Mouse (Mus musculus) heart, embryonic 12.5 days (tissue): ENCODE results near the gene Hoxc8. TPM values are rescaled to one million over a fixed set of nuclear protein-coding genes. Genes with fewer than 3 reads are reported as not detected.

Source experiments
- ATAC-seq: fragments of 200-750 bp; cut with Nextera tagmentation; 2 replicates; pipeline ENCODE4 v1.8.0; 2017; ENCODE audit warnings: moderate TSS enrichment, moderate library complexity; ENCODE audit not compliant: insufficient number of reproducible peaks, low FRiP score
- H3K27ac ChIP-seq: fragments of 300-500 bp; sonication (generic); 2 replicates; pipeline ENCODE4 v1.5.1; 2016; ENCODE audit warnings: mild to moderate bottlenecking, moderate library complexity; ENCODE audit not compliant: poor library complexity, severe bottlenecking
- H3K27me3 ChIP-seq: fragments of 300-500 bp; sonication (generic); replicated peaks from 2 replicates; pipeline ENCODE4 v1.6.1; 2016; ENCODE audit warnings: mild to moderate bottlenecking, moderate library complexity
- H3K36me3 ChIP-seq: fragments of 300-500 bp; sonication (generic); 2 replicates; pipeline ENCODE4 v1.6.1; 2016; ENCODE audit warnings: mild to moderate bottlenecking, moderate library complexity
- H3K4me1 ChIP-seq: fragments of 300-500 bp; sonication (generic); replicated peaks from 2 replicates; pipeline ENCODE4 v1.6.1; 2016; ENCODE audit warnings: mild to moderate bottlenecking
- H3K4me2 ChIP-seq: fragments of 300-500 bp; sonication (generic); 2 replicates; pipeline ENCODE4 v1.6.1; 2016; ENCODE audit warnings: mild to moderate bottlenecking, moderate library complexity
- H3K4me3 ChIP-seq: fragments of 300-500 bp; sonication (generic); 2 replicates; pipeline ENCODE4 v1.5.1; 2016; ENCODE audit warnings: mild to moderate bottlenecking
- H3K9ac ChIP-seq: fragments of 300-500 bp; sonication (generic); 2 replicates; pipeline ENCODE4 v1.6.1; 2016; ENCODE audit warnings: mild to moderate bottlenecking, moderate library complexity
- H3K9me3 ChIP-seq: fragments of 300-500 bp; sonication (generic); replicated peaks from 2 replicates; pipeline ENCODE4 v1.6.1; 2016; ENCODE audit warnings: mild to moderate bottlenecking, moderate library complexity
- WGBS: fragments of 180-500 bp; shearing (Covaris S2); methylation state at CpG from one replicate; pipeline ENCODE4 v1.1.7; 2016; 5-methylcytosine and 5-hydroxymethylcytosine counted together
- polyA plus RNA-seq: library from polyadenylated mRNA; unstranded; fragments of >200 nt; fragmentation: Nextera tagmentation; extraction: Ambion mirVana; gene quantifications from 2 replicates; pipeline ENCODE4 v1.2.1, GENCODE M21; 2016

Hoxc8 gene
- polyA plus RNA-seq, 1 experiment from 2014 or later = 0.11 TPM

DNA sequence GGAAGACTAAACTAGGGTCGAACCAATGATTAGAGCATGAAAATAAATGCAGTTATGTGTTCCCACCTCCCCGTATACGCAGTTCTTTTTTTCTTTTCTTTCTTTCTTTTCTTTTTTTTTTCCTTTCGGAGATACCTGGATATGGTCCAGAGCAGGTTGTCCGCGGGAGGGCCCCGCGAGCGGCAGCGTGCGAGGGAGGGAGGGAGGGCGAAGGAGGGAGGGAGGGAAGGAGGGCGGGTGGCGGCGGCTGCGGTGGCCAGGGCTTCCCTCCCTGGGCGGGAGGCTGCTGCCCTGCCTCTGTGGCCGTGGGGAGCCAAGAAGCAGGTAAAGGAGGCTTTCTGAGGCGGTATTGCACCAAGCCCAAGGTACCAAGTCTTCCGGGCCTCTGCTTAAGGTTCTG is 14.2 kb upstream of the Hoxc8 start, which contains the start of gene Hoxc9:
Hoxc9 (plus strand) TSS at position 269 of the 400 bp plus-strand sequence.
- H3K27ac ChIP-seq = no peak within 1 kb of the TSS
- peaks cover 6% of the 10 kb centered on the region; the same call in 1 of the 2 replicates for H3K4me1 ChIP-seq
- no peaks in the 10 kb centered on the region for H3K9me3 ChIP-seq
- H3K36me3 ChIP-seq = no peaks in the 10 kb centered on the region
- 1% methylated on average over 18 of the region's 20 CpGs for WGBS
- peaks cover 96% of the 10 kb centered on the region for H3K27me3 ChIP-seq
- H3K4me2 ChIP-seq = peak within 1 kb of the TSS; percentile 50
- no peak for ATAC-seq
- H3K4me3 ChIP-seq = peak within 1 kb of the TSS; percentile 33
- no peak within 1 kb of the TSS for H3K9ac ChIP-seq

DNA sequence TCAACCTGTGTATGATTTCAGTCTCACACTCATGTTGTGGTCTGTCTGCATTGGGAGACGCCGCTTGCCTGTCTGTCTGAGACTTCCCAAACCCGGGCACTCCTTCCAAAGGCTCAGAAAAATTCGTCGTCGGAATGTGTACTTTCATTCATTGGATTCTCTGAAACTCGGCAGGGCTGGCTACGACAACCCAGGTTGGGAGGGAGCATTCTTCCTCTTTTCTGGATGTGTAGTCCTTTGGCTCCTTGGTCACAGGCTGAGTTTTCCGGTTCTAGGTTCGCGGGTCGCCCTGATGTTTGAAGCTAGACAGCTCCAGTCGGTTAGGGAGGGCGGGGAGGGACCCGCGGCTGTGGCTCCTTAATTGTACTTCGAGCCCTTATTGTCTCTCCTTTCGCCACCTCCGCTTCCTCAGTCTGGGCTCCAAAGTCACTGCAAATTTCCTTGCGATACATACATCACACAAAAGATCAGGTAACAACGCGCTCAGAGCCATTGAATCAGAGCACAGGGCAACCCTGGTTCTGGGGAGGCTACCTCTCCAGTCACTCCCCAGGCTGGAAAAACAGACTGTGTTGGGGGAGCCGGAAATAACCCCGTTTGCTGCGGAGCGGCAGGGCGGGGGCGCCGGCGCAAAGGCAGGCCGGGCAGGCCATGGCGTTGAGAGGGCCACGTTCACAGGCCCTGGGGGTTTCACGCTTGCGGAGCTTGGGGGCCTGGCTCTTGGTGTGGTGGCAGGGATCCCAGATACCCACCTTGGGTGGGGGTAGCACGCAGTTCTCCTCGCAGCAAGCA is 13.6 kb upstream of the Hoxc8 start:
- no peak overlapping the region for H3K9ac ChIP-seq
- H3K36me3 ChIP-seq = no peaks in the 10 kb centered on the region
- peaks cover 98% of the 10 kb centered on the region for H3K27me3 ChIP-seq
- peak overlapping the region; percentile 50 for H3K4me2 ChIP-seq
- no peaks in the 10 kb centered on the region for H3K9me3 ChIP-seq
- H3K27ac ChIP-seq = no peak overlapping the region
- no peak for ATAC-seq
- peak overlapping the region; percentile 33 for H3K4me3 ChIP-seq
- peaks cover 12% of the 10 kb centered on the region for H3K4me1 ChIP-seq
- WGBS = under 1% methylated on average over 37 of the region's 37 CpGs

DNA sequence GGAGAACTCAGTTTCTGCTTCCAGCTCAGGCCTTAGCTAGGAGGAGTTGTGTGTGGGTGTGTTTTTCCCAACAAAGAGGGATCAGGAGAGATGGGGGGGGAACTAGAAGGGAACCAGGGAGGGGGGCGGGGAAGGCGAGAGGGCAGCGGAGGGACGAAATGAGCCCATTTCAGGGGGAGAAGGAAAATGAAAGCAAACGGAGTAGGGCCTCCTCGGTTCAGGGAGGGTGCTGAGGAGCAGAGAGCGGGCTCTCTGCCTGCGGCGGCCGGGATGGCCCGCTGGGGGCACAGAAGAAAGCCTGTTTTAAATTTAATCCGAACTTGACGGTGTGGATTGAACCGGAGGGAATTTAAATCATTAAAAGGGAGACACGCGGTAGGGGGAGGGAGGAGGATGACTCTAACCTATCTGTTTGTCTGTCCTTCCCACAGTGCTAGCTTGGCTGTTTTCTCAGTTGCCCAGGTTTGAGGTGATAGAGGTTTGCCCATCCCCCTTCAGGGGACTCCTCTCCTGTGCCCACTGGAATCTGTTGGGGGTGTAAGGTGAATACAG is 12.9 kb upstream of the Hoxc8 start:
- Histone ChIP-seq H3K36me3 (no peaks in the 10 kb centered on the region), H3K27ac (no peak overlapping the region), H3K4me3 (peak overlapping the region; percentile 33), H3K9ac (no peak overlapping the region), H3K4me1 (peaks cover 15% of the 10 kb centered on the region), H3K27me3 (peaks cover 98% of the 10 kb centered on the region), H3K9me3 (no peaks in the 10 kb centered on the region), H3K4me2 (peak overlapping the region; percentile 50)
- no peak for ATAC-seq
- WGBS = 3% methylated on average over 16 of the region's 16 CpGs

DNA sequence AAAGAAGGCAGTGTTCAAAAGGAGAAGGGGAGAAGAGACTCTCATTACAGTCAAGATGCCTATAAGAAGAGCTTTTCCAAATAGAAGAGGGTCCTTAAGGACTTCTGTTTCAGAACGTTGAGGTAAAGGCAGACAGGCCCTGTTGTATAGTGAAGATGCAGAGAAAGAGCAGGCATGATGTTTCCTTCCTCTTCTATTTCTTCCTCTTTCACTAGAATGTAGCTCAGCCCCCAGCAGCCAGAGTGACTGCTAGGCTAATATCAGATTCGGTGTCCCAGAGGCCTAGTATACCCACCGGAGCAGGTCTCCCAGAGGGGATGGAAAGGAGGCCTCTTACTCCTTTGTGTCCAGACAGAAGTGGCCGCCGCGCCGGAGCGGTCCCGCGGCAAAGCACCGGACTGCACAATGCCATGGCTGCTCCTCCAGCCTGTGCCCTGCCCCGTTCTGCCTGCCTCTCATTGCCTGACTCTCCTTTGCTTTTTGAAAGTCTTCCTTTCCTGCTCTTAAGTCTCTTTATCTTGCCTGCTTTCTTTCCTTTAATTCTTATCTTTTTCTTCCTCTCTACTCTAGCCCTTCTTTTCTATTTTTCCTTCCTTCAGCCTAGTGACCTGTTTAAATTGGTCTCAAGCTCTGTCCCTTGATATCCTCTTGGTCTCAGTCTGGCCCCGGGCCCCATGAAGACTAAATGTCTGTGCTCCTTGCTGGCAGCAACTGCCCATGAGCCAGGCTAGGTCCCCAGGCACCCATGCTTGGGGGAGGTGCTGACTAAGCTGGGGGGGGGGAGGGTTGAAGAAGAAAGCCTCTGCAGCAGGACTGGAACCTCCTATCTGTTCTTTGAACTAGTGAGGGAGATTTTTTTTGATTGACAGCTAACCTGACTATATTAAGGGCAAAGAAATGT is 11.5 kb upstream of the Hoxc8 start:
- H3K9me3 ChIP-seq = no peaks in the 10 kb centered on the region
- H3K4me3 ChIP-seq = no peak overlapping the region
- peaks cover 15% of the 10 kb centered on the region for H3K4me1 ChIP-seq
- no peak overlapping the region for H3K9ac ChIP-seq
- WGBS = 2% methylated on average over 13 of the region's 13 CpGs
- H3K4me2 ChIP-seq = no peak overlapping the region
- no peaks in the 10 kb centered on the region for H3K36me3 ChIP-seq
- H3K27ac ChIP-seq = no peak overlapping the region
- peaks cover 98% of the 10 kb centered on the region for H3K27me3 ChIP-seq
- ATAC-seq = no peak

DNA sequence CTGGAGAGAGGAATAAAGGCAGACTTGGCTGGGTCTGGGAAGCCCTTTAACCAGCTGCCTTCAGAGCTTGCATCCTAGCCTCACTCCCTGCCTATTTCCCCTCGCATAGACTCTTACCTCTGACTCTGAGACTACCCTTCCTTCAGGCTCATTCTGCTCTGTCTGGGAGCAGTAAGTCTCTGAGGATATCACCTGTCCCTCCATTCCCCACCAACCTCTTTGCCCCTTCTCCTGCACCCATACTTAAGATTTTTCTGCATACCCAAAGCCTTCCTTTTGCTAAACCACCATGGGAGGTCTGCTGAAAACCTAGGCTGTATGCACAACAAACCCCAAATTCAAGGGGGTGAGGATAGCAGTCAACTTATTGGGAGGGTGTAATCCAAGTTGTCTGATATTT is 10.5 kb upstream of the Hoxc8 start:
- no peaks in the 10 kb centered on the region for H3K9me3 ChIP-seq
- WGBS = 0% methylated on average over 1 of the region's 1 CpGs
- H3K36me3 ChIP-seq = no peaks in the 10 kb centered on the region
- no peak overlapping the region for H3K4me3 ChIP-seq
- no peak overlapping the region for H3K9ac ChIP-seq
- peaks cover 15% of the 10 kb centered on the region for H3K4me1 ChIP-seq
- no peak for ATAC-seq
- H3K27me3 ChIP-seq = peaks cover 99% of the 10 kb centered on the region
- no peak overlapping the region for H3K27ac ChIP-seq
- no peak overlapping the region for H3K4me2 ChIP-seq

DNA sequence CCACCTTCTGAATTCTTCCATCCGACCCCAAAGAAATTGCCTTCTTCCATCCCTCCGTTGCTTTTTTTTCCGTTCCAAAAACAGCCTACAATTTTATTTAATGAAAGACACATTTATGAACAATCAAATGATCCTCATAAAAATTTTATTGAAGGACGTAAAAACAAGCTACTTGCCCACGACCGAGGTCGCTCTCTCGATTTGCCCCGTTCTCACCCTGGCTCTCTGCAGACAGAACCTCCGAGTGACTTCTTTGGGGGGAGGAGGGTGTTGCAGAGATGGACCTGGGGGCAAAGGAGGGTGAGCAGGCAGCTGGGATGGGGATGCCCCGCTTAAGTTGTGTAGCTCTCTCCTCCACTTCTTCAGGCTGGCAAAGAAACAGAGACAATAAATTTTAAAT is 10.1 kb upstream of the Hoxc8 start:
- no peak overlapping the region for H3K27ac ChIP-seq
- WGBS = 2% methylated on average over 11 of the region's 11 CpGs
- H3K9me3 ChIP-seq = no peaks in the 10 kb centered on the region
- H3K36me3 ChIP-seq = no peaks in the 10 kb centered on the region
- H3K4me3 ChIP-seq = no peak overlapping the region
- H3K4me2 ChIP-seq = no peak overlapping the region
- H3K27me3 ChIP-seq = peaks cover 99% of the 10 kb centered on the region
- H3K4me1 ChIP-seq = peaks cover 15% of the 10 kb centered on the region
- ATAC-seq = no peak
- H3K9ac ChIP-seq = no peak overlapping the region

DNA sequence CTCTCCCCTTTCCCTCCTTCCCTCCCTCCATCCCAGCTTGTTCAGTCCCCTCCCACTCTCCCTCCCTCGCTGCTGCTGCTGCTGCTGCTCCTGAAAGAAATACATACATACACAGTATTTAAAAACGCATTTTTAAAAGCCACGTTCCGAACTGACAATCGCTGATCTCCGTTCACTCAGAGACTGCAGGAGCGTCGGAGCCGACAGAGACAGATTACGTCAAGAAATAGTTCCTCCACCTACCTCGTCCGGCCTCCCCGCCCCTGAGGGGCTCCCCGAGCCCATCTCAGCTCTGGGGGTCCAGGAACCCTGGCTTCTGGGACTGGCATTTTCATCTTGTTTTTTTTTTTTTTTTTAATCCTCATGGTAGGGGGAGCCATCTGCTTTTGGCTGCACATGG is 9.5 kb upstream of the Hoxc8 start:
- H3K9me3 ChIP-seq = no peaks in the 10 kb centered on the region
- H3K4me2 ChIP-seq = peak overlapping the region; percentile 66
- WGBS = under 1% methylated on average over 14 of the region's 14 CpGs
- H3K27ac ChIP-seq = no peak overlapping the region
- no peak for ATAC-seq
- peaks cover 99% of the 10 kb centered on the region for H3K27me3 ChIP-seq
- H3K36me3 ChIP-seq = no peaks in the 10 kb centered on the region
- peaks cover 15% of the 10 kb centered on the region for H3K4me1 ChIP-seq
- H3K9ac ChIP-seq = no peak overlapping the region
- H3K4me3 ChIP-seq = peak overlapping the region; percentile 38

DNA sequence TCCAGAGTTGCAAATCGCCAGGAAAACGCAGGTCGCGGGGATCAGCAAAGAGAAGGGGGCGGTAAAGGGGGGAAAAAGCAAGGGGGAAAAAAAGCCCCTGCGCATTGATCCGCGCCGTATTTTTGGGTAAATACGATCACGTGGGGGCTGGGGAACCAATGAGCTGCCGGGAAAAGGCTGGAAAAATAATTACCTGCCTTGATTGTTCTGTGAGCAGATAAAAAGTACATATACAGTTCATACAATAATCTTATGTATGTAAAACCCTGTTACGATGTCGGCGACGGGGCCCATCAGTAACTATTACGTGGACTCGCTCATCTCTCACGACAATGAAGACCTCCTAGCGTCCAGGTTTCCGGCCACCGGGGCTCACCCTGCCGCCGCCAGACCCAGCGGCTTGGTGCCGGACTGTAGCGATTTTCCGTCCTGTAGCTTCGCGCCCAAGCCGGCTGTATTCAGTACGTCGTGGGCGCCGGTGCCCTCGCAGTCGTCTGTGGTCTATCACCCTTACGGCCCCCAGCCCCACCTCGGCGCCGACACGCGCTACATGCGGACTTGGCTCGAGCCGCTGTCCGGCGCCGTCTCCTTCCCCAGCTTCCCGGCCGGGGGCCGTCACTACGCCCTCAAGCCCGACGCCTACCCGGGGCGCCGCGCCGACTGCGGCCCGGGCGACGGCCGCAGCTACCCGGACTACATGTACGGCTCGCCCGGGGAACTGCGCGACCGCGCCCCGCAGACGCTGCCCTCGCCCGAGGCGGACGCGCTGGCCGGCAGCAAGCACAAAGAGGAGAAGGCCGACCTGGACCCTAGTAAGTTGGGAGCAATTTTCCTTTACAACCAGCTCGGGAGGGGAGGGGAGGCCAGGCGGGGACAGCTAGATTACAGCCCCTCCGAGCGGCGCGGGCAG is 8.8 kb upstream of the Hoxc8 start:
- 0 out of 2 replicates have a peak, but pooled peaks have one; percentile 18 for ATAC-seq
- Histone ChIP-seq H3K27me3 (peaks cover 99% of the 10 kb centered on the region), H3K4me2 (peak overlapping the region; percentile 66), H3K36me3 (no peaks in the 10 kb centered on the region), H3K9me3 (no peaks in the 10 kb centered on the region), H3K4me3 (peak overlapping the region; percentile 38), H3K4me1 (peaks cover 15% of the 10 kb centered on the region), H3K27ac (no peak overlapping the region), H3K9ac (no peak overlapping the region)
- under 1% methylated on average over 88 of the region's 88 CpGs for WGBS

DNA sequence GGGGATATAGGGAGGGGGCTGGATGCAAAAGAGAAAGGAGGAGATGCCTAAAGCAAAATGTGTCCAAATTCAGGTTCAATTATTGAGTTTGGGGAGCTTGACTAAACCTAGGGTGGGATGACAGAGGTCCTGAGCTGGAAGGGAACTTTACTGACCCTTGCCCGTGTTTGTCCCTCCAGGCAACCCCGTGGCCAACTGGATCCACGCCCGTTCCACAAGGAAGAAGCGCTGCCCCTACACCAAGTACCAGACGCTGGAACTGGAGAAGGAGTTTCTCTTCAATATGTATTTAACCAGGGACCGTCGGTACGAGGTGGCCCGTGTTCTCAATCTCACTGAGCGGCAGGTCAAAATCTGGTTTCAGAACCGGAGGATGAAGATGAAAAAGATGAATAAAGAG is 6.7 kb upstream of the Hoxc8 start:
- H3K4me1 ChIP-seq = peaks cover 10% of the 10 kb centered on the region
- H3K27me3 ChIP-seq = peaks cover 99% of the 10 kb centered on the region
- ATAC-seq = no peak
- no peak overlapping the region for H3K9ac ChIP-seq
- 1% methylated on average over 12 of the region's 12 CpGs for WGBS
- no peaks in the 10 kb centered on the region for H3K36me3 ChIP-seq
- no peak overlapping the region for H3K4me3 ChIP-seq
- H3K9me3 ChIP-seq = no peaks in the 10 kb centered on the region
- H3K4me2 ChIP-seq = no peak overlapping the region
- H3K27ac ChIP-seq = no peak overlapping the region

GRCm38 (mm10) chr15:102984521-102984920 is 5.9 kb upstream of the Hoxc8 start:
- no peak overlapping the region for H3K4me2 ChIP-seq
- no peak overlapping the region for H3K9ac ChIP-seq
- ATAC-seq = no peak
- no peaks in the 10 kb centered on the region for H3K9me3 ChIP-seq
- no peak overlapping the region for H3K4me3 ChIP-seq
- no peaks in the 10 kb centered on the region for H3K36me3 ChIP-seq
- H3K27me3 ChIP-seq = peaks cover 99% of the 10 kb centered on the region
- peaks cover 10% of the 10 kb centered on the region for H3K4me1 ChIP-seq
- no peak overlapping the region for H3K27ac ChIP-seq
- 2% methylated on average over 10 of the region's 10 CpGs for WGBS
